Mouse (Mus musculus) CD4-positive, CD25-positive, alpha-beta regulatory T cell, adult 2 months (primary cell): Measurements from ENCODE around the gene Syn3.
"Not testable (repeated sequence)": the region's sequence is repeated elsewhere in the genome, so short reads cannot be mapped to it uniquely, and the experiment has no call there.

ENCODE experiments used
- DNase-seq: peaks from one replicate; pipeline ENCODE4 v3.0.0-alpha.2; 2012; ENCODE audit warnings: low read depth, low spot score

Syn3 gene

DNA sequence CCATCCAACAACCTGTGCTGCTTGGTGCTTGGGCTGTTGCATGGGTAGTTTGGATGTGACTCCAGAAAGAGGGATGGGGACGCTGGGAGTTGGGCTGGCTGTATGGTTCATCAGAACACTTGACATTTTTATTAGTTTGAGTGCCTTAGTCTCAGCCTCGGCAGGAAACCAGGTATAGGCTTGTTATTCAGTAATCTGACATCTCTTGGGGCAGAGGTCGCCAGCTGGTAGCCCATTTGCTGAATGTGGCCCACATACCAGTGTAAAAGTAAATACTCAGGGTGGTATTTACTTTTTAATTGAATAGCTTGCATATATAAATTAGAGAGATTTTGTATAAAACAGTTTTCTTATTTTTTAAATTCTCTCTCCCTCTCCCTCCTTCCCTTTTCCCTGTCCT lies 343.4 kb downstream of the Syn3 start:
- DNase-seq: no peak

- DNase-seq: no peak
These were observed 345.5 kb downstream of the Syn3 start for GRCm38 (mm10) chr10:86153221-86153620.

DNA sequence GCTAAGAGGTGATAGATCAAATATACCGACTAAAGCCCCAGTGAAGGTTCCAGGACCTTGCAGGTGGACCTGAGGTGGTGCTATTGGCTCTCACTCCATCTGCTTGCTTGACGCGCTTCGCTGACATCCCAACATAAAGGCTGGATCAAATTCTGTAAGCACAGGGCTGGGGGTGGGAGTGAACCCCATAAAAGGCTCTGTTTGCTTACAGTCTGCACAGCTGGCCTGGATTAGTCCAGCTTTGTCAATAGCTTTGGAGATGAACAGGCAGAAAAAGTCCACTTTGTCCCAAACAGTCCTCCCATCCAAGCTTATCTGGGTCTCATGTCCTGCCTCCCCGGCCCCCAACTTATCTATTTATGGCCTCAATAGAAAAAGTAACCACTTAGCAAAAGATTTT lies 347.3 kb downstream of the Syn3 start:
- no peak for DNase-seq

GRCm38 (mm10) chr10:86150076-86150475 lies 348.6 kb downstream of the Syn3 start:
- DNase-seq: no peak

DNA sequence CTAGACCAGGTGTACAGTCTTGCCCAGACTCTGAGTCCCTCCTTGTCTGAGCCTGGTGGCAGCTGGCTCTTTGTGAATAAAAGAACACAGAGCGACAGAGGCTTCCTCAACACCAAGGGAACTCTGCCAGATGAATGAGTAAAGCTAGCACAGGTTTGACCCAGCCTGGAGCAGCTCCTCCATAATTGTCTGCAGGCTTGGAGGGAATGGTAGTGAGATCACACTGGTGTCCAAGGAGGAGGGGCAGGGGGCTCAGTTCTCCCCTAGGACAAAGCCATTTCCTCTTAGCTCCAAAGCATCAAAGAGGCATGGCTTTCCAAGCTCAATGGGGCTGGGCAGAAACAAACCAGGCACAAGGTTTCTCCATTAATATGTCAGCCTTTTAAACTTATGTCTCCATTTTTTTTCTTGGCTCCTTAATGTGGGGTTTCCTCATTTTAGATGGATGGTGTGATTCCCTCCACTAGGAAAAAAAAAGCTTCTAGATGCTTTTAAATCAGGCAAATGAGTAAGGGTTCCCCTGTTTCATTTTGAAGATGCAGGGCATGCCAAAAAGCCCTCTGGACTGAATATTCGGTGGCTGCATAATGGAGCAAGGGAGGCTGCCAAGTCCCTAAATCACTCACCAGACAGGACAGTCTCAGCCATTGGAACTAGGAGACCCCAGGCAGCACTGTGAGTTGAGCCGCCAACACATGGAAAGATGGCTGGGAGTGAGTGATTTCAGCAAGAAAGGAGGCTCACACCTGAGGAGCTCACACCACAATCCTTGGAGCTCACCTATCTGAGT lies 349.5 kb downstream of the Syn3 start:
- no peak for DNase-seq

GRCm38 (mm10) chr10:86139061-86139681 lies 359.5 kb downstream of the Syn3 start:
- DNase-seq: no peak

DNA sequence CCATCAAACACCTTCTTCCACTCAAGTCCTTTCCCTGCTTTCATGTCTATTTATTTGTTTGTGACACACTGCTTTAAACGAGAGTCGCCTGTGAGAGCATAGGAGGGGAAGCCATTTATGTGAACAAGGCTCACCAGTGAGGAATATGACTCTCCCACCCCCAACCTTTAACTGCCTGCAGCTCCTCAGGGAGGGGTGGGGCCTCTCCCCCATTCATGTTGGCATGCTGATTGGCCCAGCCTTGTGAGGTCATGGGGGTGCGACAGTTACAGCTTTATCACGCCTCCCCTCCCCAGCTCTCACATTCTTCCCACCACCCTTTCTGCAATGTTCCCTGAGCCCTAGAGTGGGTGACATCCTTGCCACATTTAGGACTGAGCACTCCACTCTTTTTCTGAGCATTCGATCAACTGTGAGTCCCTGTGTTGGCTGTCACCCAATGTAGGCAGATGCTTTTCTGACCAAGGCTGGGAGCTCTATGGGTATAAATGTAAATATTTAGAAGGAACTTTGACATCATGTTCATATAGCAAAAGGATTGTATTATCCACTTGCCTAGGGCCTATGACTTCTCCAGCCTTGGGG lies 361.0 kb downstream of the Syn3 start:
- no peak for DNase-seq

DNA sequence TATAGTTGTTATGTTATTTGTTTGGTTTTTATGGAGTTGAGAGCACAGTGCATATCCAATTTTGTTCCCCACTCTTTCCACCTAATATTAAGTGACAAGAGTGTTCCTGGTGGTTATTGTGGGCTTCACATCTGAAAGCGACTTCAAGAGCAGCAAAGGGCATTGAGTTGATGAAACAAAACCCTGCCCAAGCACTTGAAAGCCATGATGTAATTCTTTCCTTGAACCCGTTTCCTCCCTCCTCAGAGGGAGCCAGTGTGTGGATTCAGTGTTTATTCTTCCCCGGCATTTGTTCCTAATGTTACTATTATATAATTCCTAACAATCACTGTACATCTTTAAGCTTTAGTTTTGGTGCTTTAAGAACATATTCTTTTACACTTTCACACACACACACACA lies 361.6 kb downstream of the Syn3 start:
- no peak for DNase-seq

DNA sequence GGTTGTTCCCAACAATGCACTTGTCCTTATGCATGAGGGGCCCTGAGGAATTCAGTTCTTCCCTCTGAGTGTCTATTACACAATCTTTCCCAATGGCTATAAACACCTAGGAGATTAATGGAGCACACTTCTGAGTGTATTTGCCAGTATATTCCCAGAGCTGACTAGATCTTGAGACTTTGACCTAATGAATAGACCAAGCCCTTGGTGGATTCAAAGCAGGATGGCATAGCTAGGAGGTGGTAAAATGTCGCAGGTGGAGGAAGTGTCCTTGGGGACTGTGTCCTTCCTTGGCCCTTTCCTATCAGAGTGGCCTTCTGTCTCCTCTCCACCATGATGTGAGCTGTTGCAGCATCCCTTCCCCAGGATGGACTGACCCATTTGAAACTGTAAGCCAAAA lies 362.4 kb downstream of the Syn3 start:
- DNase-seq: no peak

DNA sequence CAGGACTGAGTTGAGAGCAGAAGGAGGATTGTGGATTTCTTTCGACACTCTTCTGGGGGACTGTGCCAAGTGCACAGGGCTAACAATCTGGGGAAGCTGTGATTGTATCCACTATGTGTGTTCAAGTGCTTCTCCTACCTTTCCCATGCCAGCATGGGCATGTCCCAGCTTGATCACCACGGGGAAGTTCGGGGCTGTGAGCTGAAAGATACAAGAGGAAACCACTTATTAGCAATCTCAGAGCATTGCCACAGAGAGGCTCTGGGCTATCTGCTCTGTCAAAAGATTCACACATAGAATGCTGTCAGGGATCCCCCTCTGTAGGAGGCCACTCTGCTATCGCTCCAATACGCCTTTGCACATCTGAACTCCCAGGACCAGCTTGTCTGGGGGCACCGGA lies 363.8 kb downstream of the Syn3 start:
- no peak for DNase-seq

GRCm38 (mm10) chr10:86134336-86134735 lies 364.4 kb downstream of the Syn3 start:
- DNase-seq: no peak

GRCm38 (mm10) chr10:86132420-86132956 lies 366.2 kb downstream of the Syn3 start:
- DNase-seq: no peak

DNA sequence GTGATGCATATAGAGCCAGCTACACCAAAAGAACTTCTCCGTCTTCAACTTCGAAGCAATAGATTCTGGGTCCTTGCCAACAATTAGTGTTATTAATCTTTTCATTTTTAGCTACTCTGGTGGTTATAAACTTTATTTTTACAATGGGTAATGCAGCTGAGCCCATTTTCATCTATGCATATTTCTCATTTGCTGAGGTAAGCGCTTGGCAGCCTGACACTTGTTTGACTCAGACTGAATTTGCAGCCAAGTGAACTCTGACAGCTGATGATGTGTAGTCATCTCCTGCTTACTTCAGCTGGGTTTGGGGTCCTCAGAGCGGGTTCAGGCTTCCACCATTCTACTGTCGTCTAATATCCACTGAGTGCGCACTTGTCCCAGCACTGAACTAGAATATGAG lies 369.6 kb downstream of the Syn3 start:
- no peak for DNase-seq

- no peak for DNase-seq
These were observed 372.2 kb downstream of the Syn3 start for GRCm38 (mm10) chr10:86126478-86126877.

DNA sequence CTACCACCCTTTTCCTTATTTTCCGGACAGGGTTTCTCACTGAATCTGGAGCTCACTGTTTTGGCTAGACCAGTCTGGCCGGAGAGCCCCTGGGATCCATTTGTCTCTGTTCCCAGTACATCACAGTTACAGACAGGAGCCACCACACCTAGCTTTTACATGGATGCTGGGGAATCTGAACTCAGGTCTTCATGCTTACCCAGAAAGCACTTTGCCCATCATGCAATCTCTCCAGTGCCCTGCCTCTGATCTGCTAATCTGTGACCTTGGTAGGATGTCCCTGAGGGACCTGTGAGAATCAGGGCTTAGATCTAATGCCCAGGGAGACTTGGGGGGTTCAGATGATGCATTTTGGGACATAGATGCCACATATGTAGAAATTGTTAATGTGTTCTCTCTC lies 373.3 kb downstream of the Syn3 start:
- no peak for DNase-seq

- DNase-seq: no peak
These were observed 374.6 kb downstream of the Syn3 start for GRCm38 (mm10) chr10:86124115-86124514.

GRCm38 (mm10) chr10:86123224-86123623 lies 375.5 kb downstream of the Syn3 start:
- DNase-seq: no peak

GRCm38 (mm10) chr10:86122456-86122855 lies 376.2 kb downstream of the Syn3 start:
- DNase-seq: not testable (repeated sequence)

DNA sequence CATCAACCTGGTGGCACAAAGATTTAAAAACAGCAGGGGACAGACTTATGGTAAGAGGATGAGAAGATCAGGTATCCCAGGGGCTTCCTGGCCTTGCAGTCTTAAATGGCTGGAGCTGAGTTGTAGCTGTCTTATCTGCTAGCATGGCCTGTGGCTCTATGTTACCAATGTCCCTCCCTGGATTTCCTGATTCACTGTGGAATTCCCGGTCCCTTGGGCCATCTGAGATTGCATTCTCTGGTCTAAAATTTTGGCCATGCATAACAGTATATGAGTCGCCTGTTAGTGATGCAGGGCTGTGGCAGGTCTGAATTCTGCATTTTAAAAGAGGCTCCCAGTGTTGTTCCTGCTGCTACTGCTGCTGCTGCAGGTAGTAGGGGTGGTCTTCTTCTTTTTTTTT lies 382.4 kb downstream of the Syn3 start:
- DNase-seq: no peak

GRCm38 (mm10) chr10:86114431-86114848 lies 384.3 kb downstream of the Syn3 start:
- DNase-seq: no peak

DNA sequence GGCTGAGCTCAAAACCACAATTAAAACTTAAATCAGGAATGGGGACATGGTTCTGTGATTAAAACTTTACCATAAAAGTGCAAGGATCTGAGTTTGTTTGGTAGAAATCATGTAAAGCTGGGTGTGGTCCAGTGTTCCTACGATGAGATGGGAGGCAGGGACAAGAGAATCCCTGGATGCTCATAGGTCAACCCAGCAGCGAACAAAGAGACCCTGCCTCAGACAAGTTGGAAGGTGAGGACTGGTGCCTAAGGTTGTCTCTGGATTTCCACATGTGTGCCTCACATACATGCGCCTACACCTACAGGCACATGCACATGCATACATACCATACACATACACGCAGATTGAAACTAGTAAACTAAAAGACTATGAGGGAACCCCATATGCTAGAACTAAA lies 389.9 kb downstream of the Syn3 start:
- DNase-seq: no peak

DNA sequence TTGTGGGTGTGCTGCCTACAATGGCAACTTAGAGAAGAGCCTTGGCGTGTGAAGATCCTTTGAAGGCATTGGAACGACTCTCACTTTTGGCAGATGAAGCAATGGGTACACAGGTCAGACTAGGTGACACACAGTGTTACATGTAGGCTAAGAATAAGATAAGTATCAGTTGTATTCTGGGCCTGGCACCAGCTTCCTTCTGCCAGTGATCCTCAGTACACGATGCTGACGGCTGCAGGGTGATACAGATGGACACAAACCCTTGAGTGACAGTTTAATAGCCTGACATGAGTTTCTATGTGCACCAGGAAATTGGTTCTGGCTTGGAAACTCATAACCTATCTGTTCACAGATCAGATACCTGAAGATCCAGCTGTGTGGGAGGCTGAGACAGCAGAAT lies 391.0 kb downstream of the Syn3 start:
- DNase-seq: no peak

GRCm38 (mm10) chr10:86103976-86104375 lies 394.7 kb downstream of the Syn3 start:
- no peak for DNase-seq
